Mouse (Mus musculus) T-cell, adult 66 days (primary cell): ENCODE results near the gene Cyp4a31. TPM values are rescaled to one million over a fixed set of nuclear protein-coding genes. Genes with fewer than 3 reads are reported as not detected.

Experiments used
- total RNA-seq, 2 experiments: library from RNA; stranded (reverse); gene quantifications; 3 replicates in 1 of 2; 4 replicates in 1 of 2; pipeline ENCODE4 v1.2.4; 2023

Gene Cyp4a31
- not detected for total RNA-seq

GRCm38 (mm10) chr4:115563401-115563800 lies at the start of gene Cyp4a31:
Gene Cyp4a31 (plus strand): TSS chr4:115563649.

GRCm38 (mm10) chr4:115518000-115518399 lies 45.4 kb upstream of the Cyp4a31 start, which contains the start of gene Cyp4a10:
Gene Cyp4a10 (plus strand): TSS chr4:115518264.

GRCm38 (mm10) chr4:115600611-115601010 lies 37.2 kb downstream of the Cyp4a31 start, which contains the start of gene Cyp4a32:
Gene Cyp4a32 (plus strand): TSS chr4:115600969.

Other genes starting within 250 kb of the Cyp4a31 start
- not detected for gene Cyp4a12b, start 152.0 kb upstream of the Cyp4a31 start, total RNA-seq
- not detected for gene Cyp4a30b, start 111.0 kb upstream of the Cyp4a31 start, total RNA-seq
- gene Cyp4a14, start 67.5 kb upstream of the Cyp4a31 start, total RNA-seq = not detected
- not detected for gene Cyp4a10, start 45.4 kb upstream of the Cyp4a31 start, total RNA-seq
- gene Cyp4a32, start 37.3 kb downstream of the Cyp4a31 start, total RNA-seq = not detected
- not detected for gene Cyp4b1, start 84.1 kb downstream of the Cyp4a31 start, total RNA-seq
- gene Efcab14, start 174.1 kb downstream of the Cyp4a31 start, total RNA-seq = 10 to 100 TPM; 37.6 to 44.0 TPM
- gene Tex38, start 217.4 kb downstream of the Cyp4a31 start, total RNA-seq = under 1 TPM; 0.77 to 0.96 TPM
- gene Atpaf1, start 221.2 kb downstream of the Cyp4a31 start, total RNA-seq = 10 to 100 TPM; 26.5 to 27.4 TPM